Mouse (Mus musculus): ENCODE results near the gene Shroom3. TPM values are rescaled to one million over a fixed set of nuclear protein-coding genes. Genes with fewer than 3 reads are reported as not detected.

The Shroom3 gene
- polyA plus RNA-seq, 1 experiment = 0.38 TPM

DNA sequence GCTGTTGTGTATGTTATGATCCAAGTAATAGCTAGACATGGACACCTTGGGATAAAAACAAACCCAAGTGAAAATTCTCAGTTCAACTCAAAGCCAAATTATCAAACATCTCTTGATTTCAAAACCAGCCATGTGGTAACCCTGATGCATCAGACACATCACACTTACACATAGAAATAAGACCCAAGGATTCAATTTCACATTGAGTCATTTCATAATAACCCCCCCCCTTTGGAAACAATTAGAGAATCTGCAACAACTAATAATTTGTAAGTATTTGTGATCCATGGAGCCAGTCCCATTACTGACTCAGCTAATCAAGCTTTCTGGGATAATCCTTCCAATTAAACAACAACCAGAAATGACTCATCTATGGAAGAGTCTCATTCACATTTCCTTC is 190.3 kb downstream of the Shroom3 start:
- no peak overlapping the region for H3K4me3 ChIP-seq (replicated peaks)
- TF ChIP-seq GATA1 (IDR thresholded peaks at IDR 0.05; ENCODE audit: borderline replicate concordance, low read length) (no peak), FLI1 (IDR thresholded peaks at IDR 0.05; ENCODE audit: low read length) (no peak)
- no peaks in the 10 kb centered on the region for H3K36me3 ChIP-seq (replicated peaks; ENCODE audit: low read length)
- H3K4me1 ChIP-seq = no peaks in the 10 kb centered on the region
- H3K27me3 ChIP-seq (replicated peaks) = no peaks in the 10 kb centered on the region
- H3K9me3 ChIP-seq = 0 out of 2 replicates have a peak, but pooled peaks cover 3% of the 10 kb centered on the region

DNA sequence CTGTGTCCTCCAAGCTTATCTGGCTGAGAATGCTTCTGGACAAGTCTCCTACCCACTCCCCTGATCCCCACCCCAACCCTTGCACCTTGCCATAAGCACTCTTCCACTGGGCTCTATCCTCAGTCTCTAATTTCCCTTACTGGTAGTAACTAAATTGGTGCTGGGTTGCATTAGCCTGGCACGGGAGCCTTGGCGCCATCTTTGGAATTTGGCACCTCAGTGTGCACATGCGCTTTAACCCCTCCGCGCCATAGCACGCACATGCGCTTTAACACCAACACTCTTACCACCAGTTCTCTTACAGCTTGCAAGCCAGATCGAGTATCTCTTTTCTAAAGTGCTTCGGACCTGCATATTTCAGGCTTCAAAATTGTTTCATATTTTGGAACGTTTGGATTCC is 192.6 kb downstream of the Shroom3 start:
- Histone ChIP-seq H3K36me3 (replicated peaks; ENCODE audit: low read length) (no peaks in the 10 kb centered on the region), H3K4me1 (no peaks in the 10 kb centered on the region), H3K4me3 (replicated peaks) (no peak overlapping the region), H3K9me3 (0 out of 2 replicates have a peak, but pooled peaks cover 3% of the 10 kb centered on the region), H3K27me3 (replicated peaks) (no peaks in the 10 kb centered on the region)
- TF ChIP-seq GATA1 (IDR thresholded peaks at IDR 0.05; ENCODE audit: borderline replicate concordance, low read length) (no peak), FLI1 (IDR thresholded peaks at IDR 0.05; ENCODE audit: low read length) (no peak)

DNA sequence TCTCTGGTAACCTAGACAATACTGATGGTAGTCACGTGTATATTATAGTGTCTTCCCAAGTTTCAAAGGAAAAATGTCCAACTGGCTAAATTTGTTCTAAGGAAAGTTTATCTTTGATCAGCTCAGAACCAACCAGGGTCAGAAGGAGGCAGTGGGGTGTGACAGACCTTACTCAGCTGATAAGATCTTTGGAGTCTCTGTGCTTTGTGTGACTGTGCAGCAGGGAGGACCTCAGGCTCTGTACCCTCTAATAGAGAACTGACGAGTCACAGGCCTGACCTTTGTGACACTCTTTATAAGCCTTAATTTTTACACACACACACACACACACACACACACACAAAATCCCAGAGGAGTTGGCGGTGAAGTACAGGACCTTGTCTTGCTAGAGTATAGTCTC is 193.9 kb downstream of the Shroom3 start:
- H3K4me1 ChIP-seq = no peaks in the 10 kb centered on the region
- H3K36me3 ChIP-seq (replicated peaks; ENCODE audit: low read length) = no peaks in the 10 kb centered on the region
- no peak overlapping the region for H3K4me3 ChIP-seq (replicated peaks)
- H3K9me3 ChIP-seq = 0 out of 2 replicates have a peak, but pooled peaks cover 2% of the 10 kb centered on the region
- TF ChIP-seq FLI1 (IDR thresholded peaks at IDR 0.05; ENCODE audit: low read length) (no peak), GATA1 (IDR thresholded peaks at IDR 0.05; ENCODE audit: borderline replicate concordance, low read length) (no peak)
- H3K27me3 ChIP-seq (replicated peaks) = no peaks in the 10 kb centered on the region

GRCm38 (mm10) chr5:92880393-92880792 is 197.2 kb downstream of the Shroom3 start:
- TF ChIP-seq FLI1 (IDR thresholded peaks at IDR 0.05; ENCODE audit: low read length) (no peak), GATA1 (IDR thresholded peaks at IDR 0.05; ENCODE audit: borderline replicate concordance, low read length) (no peak)
- H3K4me3 ChIP-seq (replicated peaks) = no peak overlapping the region

GRCm38 (mm10) chr5:92880893-92881292 is 197.7 kb downstream of the Shroom3 start:
- no peaks in the 10 kb centered on the region for H3K36me3 ChIP-seq (replicated peaks; ENCODE audit: low read length)
- no peaks in the 10 kb centered on the region for H3K9me3 ChIP-seq
- TF ChIP-seq FLI1 (IDR thresholded peaks at IDR 0.05; ENCODE audit: low read length) (no peak), GATA1 (IDR thresholded peaks at IDR 0.05; ENCODE audit: borderline replicate concordance, low read length) (no peak)
- no peaks in the 10 kb centered on the region for H3K27me3 ChIP-seq (replicated peaks)
- H3K4me1 ChIP-seq = no peaks in the 10 kb centered on the region
- H3K4me3 ChIP-seq (replicated peaks) = no peak overlapping the region

More at GRCm38 (mm10) chr5:92880393-92880792, 197.2 kb downstream of the Shroom3 start:
- no peaks in the 10 kb centered on the region for H3K4me1 ChIP-seq
- H3K9me3 ChIP-seq = no peaks in the 10 kb centered on the region
- H3K36me3 ChIP-seq (replicated peaks; ENCODE audit: low read length) = no peaks in the 10 kb centered on the region
- H3K27me3 ChIP-seq (replicated peaks) = no peaks in the 10 kb centered on the region

DNA sequence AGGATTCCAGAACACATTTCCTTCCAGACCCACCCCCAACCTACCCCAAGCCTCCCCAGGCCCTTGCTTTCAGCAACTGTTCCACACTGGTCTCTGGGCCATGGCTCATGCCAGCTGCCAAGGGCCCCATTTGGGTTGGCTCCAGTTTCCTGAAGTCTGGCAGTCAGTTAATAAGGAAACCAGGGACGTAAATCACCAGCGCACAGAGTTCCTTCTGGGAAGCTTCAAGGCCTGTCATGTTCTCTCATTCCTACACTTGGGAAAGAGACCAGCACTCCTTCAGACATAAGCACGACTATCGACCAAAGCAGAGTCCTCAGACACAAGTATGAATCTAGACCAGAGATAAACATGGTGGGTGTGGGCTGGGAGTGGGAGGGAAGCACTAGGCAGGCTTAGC is 202.9 kb downstream of the Shroom3 start:
- H3K4me3 ChIP-seq (replicated peaks) = no peak overlapping the region
- peaks cover 2% of the 10 kb centered on the region for H3K27me3 ChIP-seq (replicated peaks)
- no peaks in the 10 kb centered on the region for H3K4me1 ChIP-seq
- no peaks in the 10 kb centered on the region for H3K9me3 ChIP-seq
- TF ChIP-seq GATA1 (IDR thresholded peaks at IDR 0.05; ENCODE audit: borderline replicate concordance, low read length) = no peak
- TF ChIP-seq FLI1 (IDR thresholded peaks at IDR 0.05; ENCODE audit: low read length) = no peak
- H3K36me3 ChIP-seq (replicated peaks; ENCODE audit: low read length) = no peaks in the 10 kb centered on the region

- TF ChIP-seq FLI1 (IDR thresholded peaks at IDR 0.05; ENCODE audit: low read length) = no peak
- TF ChIP-seq GATA1 (IDR thresholded peaks at IDR 0.05; ENCODE audit: borderline replicate concordance, low read length) = no peak
- Histone ChIP-seq H3K9me3 (no peaks in the 10 kb centered on the region), H3K36me3 (replicated peaks; ENCODE audit: low read length) (no peaks in the 10 kb centered on the region), H3K27me3 (replicated peaks) (peaks cover 2% of the 10 kb centered on the region), H3K4me1 (no peaks in the 10 kb centered on the region), H3K4me3 (replicated peaks) (no peak overlapping the region)
These were observed 204.3 kb downstream of the Shroom3 start for GRCm38 (mm10) chr5:92887501-92887900.

GRCm38 (mm10) chr5:92888628-92889241 is 205.5 kb downstream of the Shroom3 start:
- TF ChIP-seq FLI1 (IDR thresholded peaks at IDR 0.05; ENCODE audit: low read length) = no peak
- TF ChIP-seq GATA1 (IDR thresholded peaks at IDR 0.05; ENCODE audit: borderline replicate concordance, low read length) = no peak
- H3K4me3 ChIP-seq (replicated peaks) = no peak overlapping the region
- no peaks in the 10 kb centered on the region for H3K4me1 ChIP-seq
- peaks cover 4% of the 10 kb centered on the region for H3K27me3 ChIP-seq (replicated peaks)
- no peaks in the 10 kb centered on the region for H3K9me3 ChIP-seq
- no peaks in the 10 kb centered on the region for H3K36me3 ChIP-seq (replicated peaks; ENCODE audit: low read length)

- H3K9me3 ChIP-seq = no peaks in the 10 kb centered on the region
- TF ChIP-seq GATA1 (IDR thresholded peaks at IDR 0.05; ENCODE audit: borderline replicate concordance, low read length) (no peak), FLI1 (IDR thresholded peaks at IDR 0.05; ENCODE audit: low read length) (no peak)
- H3K27me3 ChIP-seq (replicated peaks) = peaks cover 7% of the 10 kb centered on the region
- no peaks in the 10 kb centered on the region for H3K4me1 ChIP-seq
- H3K4me3 ChIP-seq (replicated peaks) = no peak overlapping the region
- H3K36me3 ChIP-seq (replicated peaks; ENCODE audit: low read length) = no peaks in the 10 kb centered on the region
These were observed 207.7 kb downstream of the Shroom3 start for GRCm38 (mm10) chr5:92890902-92891301.

DNA sequence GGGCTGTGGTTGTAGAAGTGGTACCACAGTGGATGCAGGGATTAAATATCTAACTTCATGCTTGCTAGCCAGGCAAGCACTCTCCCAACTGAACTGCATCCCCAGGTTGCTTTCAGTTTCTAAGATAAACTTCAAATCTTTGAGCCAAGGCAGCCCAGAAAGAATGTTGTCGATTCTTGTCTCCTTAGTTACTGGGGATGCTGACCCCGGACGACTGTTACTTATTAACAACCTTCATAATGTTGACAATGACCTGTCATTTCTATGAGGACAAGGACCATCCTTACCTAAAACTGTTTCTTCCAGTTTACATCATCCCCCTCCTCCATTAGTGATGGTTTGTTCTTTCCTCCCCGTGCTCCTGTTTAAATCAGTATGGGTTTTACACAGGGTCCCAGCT is 210.0 kb downstream of the Shroom3 start:
- H3K4me3 ChIP-seq (replicated peaks) = no peak overlapping the region
- no peak for TF ChIP-seq FLI1 (IDR thresholded peaks at IDR 0.05; ENCODE audit: low read length)
- no peak for TF ChIP-seq GATA1 (IDR thresholded peaks at IDR 0.05; ENCODE audit: borderline replicate concordance, low read length)
- peaks cover 14% of the 10 kb centered on the region; the same call in 1 of the 2 replicates for H3K4me1 ChIP-seq
- H3K27me3 ChIP-seq (replicated peaks) = peaks cover 30% of the 10 kb centered on the region
- no peaks in the 10 kb centered on the region for H3K36me3 ChIP-seq (replicated peaks; ENCODE audit: low read length)
- no peaks in the 10 kb centered on the region for H3K9me3 ChIP-seq
